Mouse (Mus musculus): ENCODE measurements around the gene Exoc4. TPM values are rescaled to one million over a fixed set of nuclear protein-coding genes. Genes with fewer than 3 reads are reported as not detected.

The Exoc4 gene
- polyA plus RNA-seq, 1 experiment, result 11.1 TPM

GRCm38 (mm10) chr6:33540356-33540755 is 291.5 kb downstream of the Exoc4 start:
- TF ChIP-seq POLR2A (IDR thresholded peaks at IDR 0.05; ENCODE audit: borderline replicate concordance, extremely low read depth, low read depth, low read length), result no peak
- TF ChIP-seq CTCF (IDR thresholded peaks at IDR 0.05; ENCODE audit: insufficient read depth, low read length), result no peak
- no peaks in the 10 kb centered on the region for H3K4me1 ChIP-seq (ENCODE audit: control insufficient read depth, insufficient read depth, low read length)
- 54% methylated on average over 1 of the region's 1 CpGs for WGBS
- DNase-seq, result no peak
- no peak overlapping the region for H3K4me3 ChIP-seq (replicated peaks; ENCODE audit: extremely low read depth, low read depth, low read length)

DNA sequence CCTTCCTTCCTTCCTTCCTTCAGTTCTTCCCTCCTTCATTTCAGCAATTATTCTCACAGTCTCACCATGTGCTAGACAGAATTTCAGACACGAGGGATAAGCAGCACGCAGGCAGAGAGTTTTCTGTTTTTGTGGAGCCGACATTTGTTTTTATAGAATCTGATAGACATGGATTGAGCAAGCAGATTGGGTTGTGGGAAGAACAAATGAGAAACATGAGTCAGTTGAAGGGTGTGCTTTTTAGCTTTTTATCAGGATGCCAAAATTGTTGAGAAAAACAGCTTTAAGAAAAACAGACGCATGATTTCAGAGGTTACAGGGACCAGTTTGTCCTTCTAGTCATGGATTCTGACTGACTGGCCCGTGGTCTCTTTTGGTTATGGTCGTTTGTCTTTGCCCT is 293.8 kb downstream of the Exoc4 start:
- DNase-seq, result no peak
- TF ChIP-seq POLR2A (IDR thresholded peaks at IDR 0.05; ENCODE audit: borderline replicate concordance, extremely low read depth, low read depth, low read length) (no peak), CTCF (IDR thresholded peaks at IDR 0.05; ENCODE audit: insufficient read depth, low read length) (no peak)
- WGBS, result 76% methylated on average over 6 of the region's 6 CpGs
- Histone ChIP-seq H3K4me3 (replicated peaks; ENCODE audit: extremely low read depth, low read depth, low read length) (no peak overlapping the region), H3K4me1 (ENCODE audit: control insufficient read depth, insufficient read depth, low read length) (no peaks in the 10 kb centered on the region)

DNA sequence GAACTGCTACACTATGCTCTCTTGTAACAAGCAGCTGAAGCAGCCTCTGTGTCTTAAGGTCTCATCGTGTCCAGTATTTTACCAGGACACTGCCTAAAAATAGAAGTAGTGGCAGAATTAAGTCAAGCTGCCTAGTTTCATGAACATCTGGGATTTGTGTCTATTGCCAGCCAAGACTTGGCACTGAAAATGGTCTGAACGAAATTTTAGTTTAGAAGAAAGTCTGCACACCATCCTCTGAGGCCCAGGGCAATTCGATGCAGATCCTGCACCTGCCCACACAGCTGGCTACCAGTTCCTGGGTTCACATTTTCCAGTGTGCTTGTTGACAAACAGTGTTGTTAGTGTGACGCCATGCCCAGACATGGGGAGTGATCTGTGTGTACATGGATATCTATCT is 303.0 kb downstream of the Exoc4 start:
- 68% methylated on average over 4 of the region's 4 CpGs for WGBS
- no peak for TF ChIP-seq CTCF (IDR thresholded peaks at IDR 0.05; ENCODE audit: insufficient read depth, low read length)
- TF ChIP-seq POLR2A (IDR thresholded peaks at IDR 0.05; ENCODE audit: borderline replicate concordance, extremely low read depth, low read depth, low read length), result no peak
- no peak for DNase-seq

GRCm38 (mm10) chr6:33560925-33561324 is 312.0 kb downstream of the Exoc4 start:
- WGBS, result 93% methylated on average over 1 of the region's 1 CpGs
- Histone ChIP-seq H3K4me1 (ENCODE audit: control insufficient read depth, insufficient read depth, low read length) (no peaks in the 10 kb centered on the region), H3K4me3 (replicated peaks; ENCODE audit: extremely low read depth, low read depth, low read length) (no peak overlapping the region)
- TF ChIP-seq POLR2A (IDR thresholded peaks at IDR 0.05; ENCODE audit: borderline replicate concordance, extremely low read depth, low read depth, low read length), result no peak
- TF ChIP-seq CTCF (IDR thresholded peaks at IDR 0.05; ENCODE audit: insufficient read depth, low read length), result no peak
- DNase-seq, result no peak

More for the DNA sequence above, 303.0 kb downstream of the Exoc4 start:
- Histone ChIP-seq H3K4me1 (ENCODE audit: control insufficient read depth, insufficient read depth, low read length) (no peaks in the 10 kb centered on the region), H3K4me3 (replicated peaks; ENCODE audit: extremely low read depth, low read depth, low read length) (no peak overlapping the region)

GRCm38 (mm10) chr6:33561911-33562310 is 313.0 kb downstream of the Exoc4 start:
- DNase-seq, result no peak
- Histone ChIP-seq H3K4me1 (ENCODE audit: control insufficient read depth, insufficient read depth, low read length) (no peaks in the 10 kb centered on the region), H3K4me3 (replicated peaks; ENCODE audit: extremely low read depth, low read depth, low read length) (no peak overlapping the region)
- 83% methylated on average over 2 of the region's 2 CpGs for WGBS
- TF ChIP-seq CTCF (IDR thresholded peaks at IDR 0.05; ENCODE audit: insufficient read depth, low read length), result no peak
- no peak for TF ChIP-seq POLR2A (IDR thresholded peaks at IDR 0.05; ENCODE audit: borderline replicate concordance, extremely low read depth, low read depth, low read length)

- 67% methylated on average over 4 of the region's 4 CpGs for WGBS
- TF ChIP-seq POLR2A (IDR thresholded peaks at IDR 0.05; ENCODE audit: borderline replicate concordance, extremely low read depth, low read depth, low read length), result no peak
- no peak for TF ChIP-seq CTCF (IDR thresholded peaks at IDR 0.05; ENCODE audit: insufficient read depth, low read length)
- H3K4me1 ChIP-seq (ENCODE audit: control insufficient read depth, insufficient read depth, low read length), result no peaks in the 10 kb centered on the region
- H3K4me3 ChIP-seq (replicated peaks; ENCODE audit: extremely low read depth, low read depth, low read length), result no peak overlapping the region
- DNase-seq, result no peak
These were observed 327.1 kb downstream of the Exoc4 start for GRCm38 (mm10) chr6:33575947-33576346.

DNA sequence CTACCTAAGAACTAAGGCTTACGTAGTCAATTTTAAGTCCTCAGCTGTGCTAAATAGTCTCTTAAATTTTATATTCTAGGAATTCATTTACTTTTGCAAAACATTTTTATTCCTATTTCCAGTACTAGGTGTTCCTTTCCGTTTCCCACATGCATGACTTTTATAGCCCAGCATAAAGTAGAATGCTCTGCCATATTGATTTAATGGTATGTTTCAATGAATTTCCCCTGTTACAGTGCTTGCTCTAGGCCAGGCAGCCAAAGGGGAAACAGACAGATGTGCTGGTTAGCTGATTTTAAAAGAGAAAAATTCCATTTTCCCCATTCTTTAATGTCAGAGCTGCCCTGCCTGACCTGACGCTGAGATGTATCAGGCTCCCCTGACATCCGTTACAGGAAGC is 359.6 kb downstream of the Exoc4 start:
- DNase-seq, result no peak
- 94% methylated on average over 4 of the region's 4 CpGs for WGBS
- TF ChIP-seq POLR2A (IDR thresholded peaks at IDR 0.05; ENCODE audit: borderline replicate concordance, extremely low read depth, low read depth, low read length) (no peak), CTCF (IDR thresholded peaks at IDR 0.05; ENCODE audit: insufficient read depth, low read length) (no peak)
- Histone ChIP-seq H3K4me3 (replicated peaks; ENCODE audit: extremely low read depth, low read depth, low read length) (no peak overlapping the region), H3K4me1 (ENCODE audit: control insufficient read depth, insufficient read depth, low read length) (no peaks in the 10 kb centered on the region)

- TF ChIP-seq POLR2A (IDR thresholded peaks at IDR 0.05; ENCODE audit: borderline replicate concordance, extremely low read depth, low read depth, low read length), result no peak
- Histone ChIP-seq H3K4me3 (replicated peaks; ENCODE audit: extremely low read depth, low read depth, low read length) (no peak overlapping the region), H3K4me1 (ENCODE audit: control insufficient read depth, insufficient read depth, low read length) (peaks cover 7% of the 10 kb centered on the region)
- 38% methylated on average over 1 of the region's 1 CpGs for WGBS
- DNase-seq, result no peak
These were observed 365.1 kb downstream of the Exoc4 start for GRCm38 (mm10) chr6:33613978-33614377.

- WGBS, result 78% methylated on average over 5 of the region's 5 CpGs
- DNase-seq, result no peak
- no peak for TF ChIP-seq POLR2A (IDR thresholded peaks at IDR 0.05; ENCODE audit: borderline replicate concordance, extremely low read depth, low read depth, low read length)
- no peak for TF ChIP-seq CTCF (IDR thresholded peaks at IDR 0.05; ENCODE audit: insufficient read depth, low read length)
- H3K4me1 ChIP-seq (ENCODE audit: control insufficient read depth, insufficient read depth, low read length), result peaks cover 7% of the 10 kb centered on the region
- no peak overlapping the region for H3K4me3 ChIP-seq (replicated peaks; ENCODE audit: extremely low read depth, low read depth, low read length)
These were observed 369.7 kb downstream of the Exoc4 start for GRCm38 (mm10) chr6:33618590-33618989.

- 69% methylated on average over 1 of the region's 1 CpGs for WGBS
- Histone ChIP-seq H3K4me3 (replicated peaks; ENCODE audit: extremely low read depth, low read depth, low read length) (no peak overlapping the region), H3K4me1 (ENCODE audit: control insufficient read depth, insufficient read depth, low read length) (no peaks in the 10 kb centered on the region)
- no peak for DNase-seq
- TF ChIP-seq POLR2A (IDR thresholded peaks at IDR 0.05; ENCODE audit: borderline replicate concordance, extremely low read depth, low read depth, low read length), result no peak
- TF ChIP-seq CTCF (IDR thresholded peaks at IDR 0.05; ENCODE audit: insufficient read depth, low read length), result no peak
These were observed 371.8 kb downstream of the Exoc4 start for GRCm38 (mm10) chr6:33620701-33621100.
